Mouse (Mus musculus): ENCODE measurements around the gene Rbbp8nl.
"Not testable (repeated sequence)": the region's sequence is repeated elsewhere in the genome, so short reads cannot be mapped to it uniquely, and the experiment has no call there.

- TF ChIP-seq GATA1, TAL1 (IDR thresholded peaks at IDR 0.05; ENCODE audit: low read length): not testable (repeated sequence)
These were observed 29.7 kb downstream of the Rbbp8nl start for GRCm38 (mm10) chr2:180259826-180260609.
